Mouse (Mus musculus): ENCODE data around the gene Mettl21e. TPM values are rescaled to one million over a fixed set of nuclear protein-coding genes. Genes with fewer than 3 reads are reported as not detected.
"Not testable (repeated sequence)": the region's sequence is repeated elsewhere in the genome, so short reads cannot be mapped to it uniquely, and the experiment has no call there.

Gene Mettl21e
- polyA plus RNA-seq (2015; fragmentation: Nextera tagmentation; extraction: Ambion mirVana), result not detected in 2 replicates

GRCm38 (mm10) chr1:44218876-44219275 is at the start of gene Mettl21e:
Gene Mettl21e, minus strand, starts transcription at chr1:44218961.
- no peaks in the 10 kb centered on the region for H3K9me3 ChIP-seq
- no peak within 1 kb of the TSS for H3K27ac ChIP-seq
- H3K4me2 ChIP-seq, result no peak within 1 kb of the TSS
- H3K4me1 ChIP-seq, result no peaks in the 10 kb centered on the region
- no peak within 1 kb of the TSS for H3K4me3 ChIP-seq
- no peaks in the 10 kb centered on the region for H3K36me3 ChIP-seq (replicated peaks)
- no peaks in the 10 kb centered on the region for H3K27me3 ChIP-seq (replicated peaks)
- ATAC-seq (replicated peaks), result no peak
- no peak within 1 kb of the TSS for H3K9ac ChIP-seq
- 80% methylated on average over 1 of the region's 1 CpGs for WGBS

GRCm38 (mm10) chr1:44240440-44240839 is 21.7 kb upstream of the Mettl21e start:
- not testable (repeated sequence) for H3K9ac ChIP-seq; H3K36me3 ChIP-seq (replicated peaks); H3K4me2 ChIP-seq; H3K4me3 ChIP-seq; H3K27ac ChIP-seq; H3K4me1 ChIP-seq; H3K27me3 ChIP-seq (replicated peaks); ATAC-seq (replicated peaks); H3K9me3 ChIP-seq
- 93% methylated on average over 2 of the region's 2 CpGs for WGBS

GRCm38 (mm10) chr1:44239969-44240368 is 21.2 kb upstream of the Mettl21e start:
- H3K27me3 ChIP-seq (replicated peaks), result no peaks in the 10 kb centered on the region
- WGBS, result 85% methylated on average over 3 of the region's 3 CpGs
- no peak overlapping the region for H3K4me3 ChIP-seq
- no peak overlapping the region for H3K27ac ChIP-seq
- no peak overlapping the region for H3K9ac ChIP-seq
- no peaks in the 10 kb centered on the region for H3K36me3 ChIP-seq (replicated peaks)
- ATAC-seq (replicated peaks), result no peak
- no peaks in the 10 kb centered on the region for H3K4me1 ChIP-seq
- H3K9me3 ChIP-seq, result no peaks in the 10 kb centered on the region
- H3K4me2 ChIP-seq, result no peak overlapping the region

- Histone ChIP-seq H3K4me3 (no peak overlapping the region), H3K4me1 (no peaks in the 10 kb centered on the region), H3K4me2 (no peak overlapping the region), H3K9me3 (no peaks in the 10 kb centered on the region), H3K36me3 (replicated peaks) (no peaks in the 10 kb centered on the region), H3K27me3 (replicated peaks) (no peaks in the 10 kb centered on the region), H3K27ac (no peak overlapping the region), H3K9ac (no peak overlapping the region)
- 88% methylated on average over 2 of the region's 2 CpGs for WGBS
- ATAC-seq (replicated peaks), result no peak
Measured at GRCm38 (mm10) chr1:44237305-44237704, 18.5 kb upstream of the Mettl21e start.

- no peak for ATAC-seq (replicated peaks)
- WGBS, result 75% methylated on average over 2 of the region's 2 CpGs
- no peaks in the 10 kb centered on the region for H3K27me3 ChIP-seq (replicated peaks)
- no peak overlapping the region for H3K27ac ChIP-seq
- H3K4me3 ChIP-seq, result no peak overlapping the region
- H3K4me1 ChIP-seq, result no peaks in the 10 kb centered on the region
- H3K9me3 ChIP-seq, result no peaks in the 10 kb centered on the region
- no peak overlapping the region for H3K9ac ChIP-seq
- no peak overlapping the region for H3K4me2 ChIP-seq
- no peaks in the 10 kb centered on the region for H3K36me3 ChIP-seq (replicated peaks)
Measured at GRCm38 (mm10) chr1:44235311-44235710, 16.6 kb upstream of the Mettl21e start.

- H3K4me1 ChIP-seq; H3K36me3 ChIP-seq (replicated peaks); ATAC-seq (replicated peaks); H3K4me2 ChIP-seq; H3K9ac ChIP-seq; H3K9me3 ChIP-seq; H3K27me3 ChIP-seq (replicated peaks); H3K27ac ChIP-seq; H3K4me3 ChIP-seq: not testable (repeated sequence)
- 86% methylated on average over 2 of the region's 2 CpGs for WGBS
Measured at GRCm38 (mm10) chr1:44234531-44234930, 15.8 kb upstream of the Mettl21e start.

- Histone ChIP-seq H3K27ac (no peak overlapping the region), H3K4me2 (no peak overlapping the region), H3K36me3 (replicated peaks) (no peaks in the 10 kb centered on the region), H3K9me3 (no peaks in the 10 kb centered on the region), H3K9ac (no peak overlapping the region), H3K4me3 (no peak overlapping the region), H3K27me3 (replicated peaks) (no peaks in the 10 kb centered on the region), H3K4me1 (no peaks in the 10 kb centered on the region)
- WGBS, result 60% methylated on average over 2 of the region's 2 CpGs
- ATAC-seq (replicated peaks), result peak; percentile 91
Measured at GRCm38 (mm10) chr1:44229044-44229443, 10.3 kb upstream of the Mettl21e start.

- Histone ChIP-seq H3K9ac (no peak overlapping the region), H3K4me3 (no peak overlapping the region), H3K4me2 (no peak overlapping the region), H3K4me1 (no peaks in the 10 kb centered on the region), H3K36me3 (replicated peaks) (no peaks in the 10 kb centered on the region), H3K9me3 (no peaks in the 10 kb centered on the region), H3K27ac (no peak overlapping the region), H3K27me3 (replicated peaks) (no peaks in the 10 kb centered on the region)
- no peak for ATAC-seq (replicated peaks)
- WGBS, result 78% methylated on average over 2 of the region's 2 CpGs
Measured at GRCm38 (mm10) chr1:44217118-44217517, 1.6 kb downstream of the Mettl21e start.

GRCm38 (mm10) chr1:44216352-44217116 is 2.2 kb downstream of the Mettl21e start:
- no peak overlapping the region for H3K4me3 ChIP-seq
- H3K27me3 ChIP-seq (replicated peaks), result no peaks in the 10 kb centered on the region
- no peak for ATAC-seq (replicated peaks)
- no peak overlapping the region for H3K9ac ChIP-seq
- no peaks in the 10 kb centered on the region for H3K36me3 ChIP-seq (replicated peaks)
- no peaks in the 10 kb centered on the region for H3K4me1 ChIP-seq
- H3K4me2 ChIP-seq, result no peak overlapping the region
- 71% methylated on average over 2 of the region's 2 CpGs for WGBS
- H3K27ac ChIP-seq, result no peak overlapping the region
- H3K9me3 ChIP-seq, result no peaks in the 10 kb centered on the region

GRCm38 (mm10) chr1:44214443-44214842 is 4.3 kb downstream of the Mettl21e start:
- no peaks in the 10 kb centered on the region for H3K9me3 ChIP-seq
- H3K27ac ChIP-seq, result no peak overlapping the region
- WGBS, result 49% methylated on average over 2 of the region's 2 CpGs
- ATAC-seq (replicated peaks), result no peak
- H3K9ac ChIP-seq, result no peak overlapping the region
- no peak overlapping the region for H3K4me3 ChIP-seq
- no peaks in the 10 kb centered on the region for H3K4me1 ChIP-seq
- H3K4me2 ChIP-seq, result no peak overlapping the region
- no peaks in the 10 kb centered on the region for H3K36me3 ChIP-seq (replicated peaks)
- H3K27me3 ChIP-seq (replicated peaks), result no peaks in the 10 kb centered on the region

- ATAC-seq (replicated peaks), result no peak
Measured at GRCm38 (mm10) chr1:44202876-44203275, 15.9 kb downstream of the Mettl21e start.

GRCm38 (mm10) chr1:44198273-44199171 is 20.2 kb downstream of the Mettl21e start:
- H3K4me3 ChIP-seq, result peak overlapping the region; percentile 42
- H3K4me1 ChIP-seq, result peaks cover 6% of the 10 kb centered on the region; the same call in 1 of the 2 replicates
- no peaks in the 10 kb centered on the region for H3K9me3 ChIP-seq
- peak overlapping the region; percentile 33 for H3K9ac ChIP-seq
- H3K4me2 ChIP-seq, result peak overlapping the region; percentile 76
- peak; percentile 85 for ATAC-seq (replicated peaks)
- 14% methylated on average over 47 of the region's 47 CpGs for WGBS
- H3K27me3 ChIP-seq (replicated peaks), result no peaks in the 10 kb centered on the region
- no peaks in the 10 kb centered on the region for H3K36me3 ChIP-seq (replicated peaks)
- no peak overlapping the region for H3K27ac ChIP-seq

More at GRCm38 (mm10) chr1:44202876-44203275, 15.9 kb downstream of the Mettl21e start:
- H3K9me3 ChIP-seq, result no peaks in the 10 kb centered on the region
- no peak overlapping the region for H3K4me2 ChIP-seq
- no peak overlapping the region for H3K9ac ChIP-seq
- no peaks in the 10 kb centered on the region for H3K27me3 ChIP-seq (replicated peaks)
- no peak overlapping the region for H3K27ac ChIP-seq
- H3K36me3 ChIP-seq (replicated peaks), result no peaks in the 10 kb centered on the region
- WGBS, result 91% methylated on average over 15 of the region's 15 CpGs
- H3K4me3 ChIP-seq, result no peak overlapping the region
- peaks cover 6% of the 10 kb centered on the region; the same call in 1 of the 2 replicates for H3K4me1 ChIP-seq
